Mouse (Mus musculus): ENCODE measurements around the gene Insr.

DNA sequence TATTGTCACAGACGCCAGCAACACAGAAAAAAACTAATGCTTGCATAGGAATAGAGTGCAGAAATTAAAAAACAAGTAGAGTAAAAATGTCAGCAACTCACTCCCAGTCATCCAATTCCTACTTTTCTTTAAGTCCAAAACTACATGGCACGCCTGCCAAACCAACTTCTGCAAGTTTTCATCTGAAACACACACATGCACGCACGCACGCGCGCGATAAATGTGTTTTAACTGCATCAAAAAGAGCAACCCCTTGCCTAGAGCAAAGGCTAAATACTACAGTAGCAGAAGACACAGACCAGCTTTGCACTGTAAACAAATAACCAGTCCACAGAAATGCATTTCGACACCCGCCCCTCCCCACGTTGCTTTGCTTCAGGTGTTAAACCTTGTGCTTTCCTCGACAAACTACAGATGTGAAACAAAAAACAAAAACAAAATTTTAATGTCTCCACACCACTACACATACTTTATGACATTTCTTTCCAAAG lies 59.5 kb downstream of the Insr start:
- TF ChIP-seq CTCF (IDR thresholded peaks at IDR 0.05; ENCODE audit: low read depth) (no peak), EP300 (optimal IDR thresholded peaks at IDR 0.05) (no peak)
